Mouse (Mus musculus) heart, postnatal 14 days (tissue): ENCODE data around the gene Tdg. TPM values are rescaled to one million over a fixed set of nuclear protein-coding genes. Genes with fewer than 3 reads are reported as not detected.

Experiments
- DNase-seq, 2 experiments: peaks; one replicate each; pipeline ENCODE4 v3.0.0; 2021 to 2022
- intact Hi-C: fragments of 180-260 bp; cut with DNase I; formaldehyde crosslinking; loops from one replicate; pipeline ENCODE4 v1.15.1; 2025
- total RNA-seq, 2 experiments: library from RNA; stranded (reverse); gene quantifications; 2 replicates each; pipeline ENCODE4 v1.2.3; 2021

Gene Tdg
- total RNA-seq, 2 experiments from 2014 or later = 22.9 to 23.8 TPM

DNA sequence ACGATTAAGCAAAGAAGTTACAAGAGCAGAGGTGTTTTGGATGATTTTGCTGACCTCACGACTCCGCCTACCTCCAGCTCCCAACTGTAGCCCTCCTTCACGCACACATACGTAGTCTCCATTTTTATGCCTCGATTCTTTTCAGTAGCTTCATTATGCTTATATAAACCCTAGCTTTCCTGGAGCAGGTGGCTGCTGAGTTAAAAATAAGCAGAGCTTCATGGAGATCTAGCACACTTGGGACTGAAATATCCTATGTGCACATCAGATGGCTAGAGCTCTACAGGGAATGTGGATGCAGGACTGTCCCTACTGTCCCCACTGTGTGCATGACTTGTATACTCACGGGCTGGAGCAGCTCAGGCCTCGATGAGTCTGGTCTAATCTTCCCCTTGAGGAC lies 32.2 kb downstream of the Tdg start:
- intact Hi-C loops = no loop called here

DNA sequence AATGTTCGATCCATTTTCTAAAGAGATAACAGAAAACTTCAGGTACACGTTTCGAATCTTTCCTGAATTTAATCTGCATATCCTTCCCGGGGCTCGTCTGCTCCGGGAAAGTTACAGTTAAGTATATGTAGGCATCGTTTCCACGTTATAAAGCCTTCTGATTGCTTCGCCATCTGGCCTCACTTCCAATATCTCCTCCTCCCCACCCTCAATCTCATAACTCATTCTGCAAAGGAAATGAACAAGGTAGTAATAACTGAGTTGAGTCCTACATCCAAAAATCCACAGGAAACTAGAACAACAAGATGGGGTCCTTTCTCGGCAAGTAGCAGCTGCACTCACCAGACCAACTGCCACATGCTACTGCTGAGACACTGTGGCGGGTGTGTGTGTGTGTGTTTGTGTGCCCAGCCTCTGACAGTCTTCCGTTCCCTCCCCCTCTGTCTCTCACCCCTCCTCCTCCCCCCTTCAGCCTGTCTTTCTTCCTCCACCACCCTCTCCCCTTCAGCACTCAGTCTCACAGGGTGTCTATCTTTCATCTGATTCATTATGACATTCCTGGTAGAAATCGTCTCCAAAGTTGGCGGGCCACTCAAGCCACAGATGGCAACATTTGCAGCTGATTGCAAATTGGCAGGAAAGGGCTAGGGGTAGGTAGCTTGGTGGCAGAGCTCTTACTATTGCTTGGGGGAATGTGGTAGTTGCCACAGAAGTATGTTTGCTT lies 32.8 kb downstream of the Tdg start:
- intact Hi-C loops = no loop called here
- DNase-seq = no peak

More for the DNA sequence above, 32.2 kb downstream of the Tdg start:
- DNase-seq = no peak

DNA sequence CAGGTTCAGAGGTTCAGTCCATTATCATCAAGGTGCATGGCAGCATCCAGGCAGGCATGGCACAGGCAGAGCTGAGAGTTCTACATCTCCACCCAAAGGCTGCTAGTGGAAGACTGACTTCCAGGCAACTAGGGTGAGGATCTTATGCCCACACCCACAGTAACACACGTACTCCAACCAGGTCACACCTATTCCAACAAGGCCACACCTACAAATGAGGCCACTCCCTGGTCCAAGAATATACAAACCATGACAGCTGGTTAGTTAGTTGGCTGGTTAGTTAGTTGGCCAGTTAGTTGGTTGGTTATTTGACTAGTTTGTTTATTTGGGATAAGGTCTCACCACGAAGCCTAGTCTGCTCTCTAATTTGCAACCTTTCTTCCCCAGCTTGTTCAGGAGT lies 33.7 kb downstream of the Tdg start:
- DNase-seq = no peak
- intact Hi-C loops = no loop called here

DNA sequence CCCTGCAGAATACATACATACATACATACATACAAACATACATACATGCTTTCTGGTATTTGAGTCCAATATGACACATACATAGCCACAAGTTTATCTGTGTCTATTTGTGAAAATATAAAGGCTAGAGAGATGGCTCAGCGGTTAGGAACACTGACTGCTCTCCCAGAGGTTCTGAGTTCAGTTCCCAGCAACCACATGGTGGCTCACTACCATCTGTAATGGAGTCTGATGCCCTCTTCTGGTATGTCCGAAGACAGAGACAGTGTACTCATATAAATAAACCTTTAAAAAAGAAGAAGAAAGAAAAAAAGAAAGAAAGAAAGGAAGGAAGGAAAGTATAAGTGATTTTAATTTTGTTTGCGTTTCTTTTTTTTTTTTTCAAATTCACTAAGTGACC lies 36.3 kb downstream of the Tdg start:
- DNase-seq = no peak
- intact Hi-C loops = loop anchor here (1.0 to 5.0 kb wide), 3 partner anchors 33 to 235 kb away; no protein-coding TSS in a partner anchor

DNA sequence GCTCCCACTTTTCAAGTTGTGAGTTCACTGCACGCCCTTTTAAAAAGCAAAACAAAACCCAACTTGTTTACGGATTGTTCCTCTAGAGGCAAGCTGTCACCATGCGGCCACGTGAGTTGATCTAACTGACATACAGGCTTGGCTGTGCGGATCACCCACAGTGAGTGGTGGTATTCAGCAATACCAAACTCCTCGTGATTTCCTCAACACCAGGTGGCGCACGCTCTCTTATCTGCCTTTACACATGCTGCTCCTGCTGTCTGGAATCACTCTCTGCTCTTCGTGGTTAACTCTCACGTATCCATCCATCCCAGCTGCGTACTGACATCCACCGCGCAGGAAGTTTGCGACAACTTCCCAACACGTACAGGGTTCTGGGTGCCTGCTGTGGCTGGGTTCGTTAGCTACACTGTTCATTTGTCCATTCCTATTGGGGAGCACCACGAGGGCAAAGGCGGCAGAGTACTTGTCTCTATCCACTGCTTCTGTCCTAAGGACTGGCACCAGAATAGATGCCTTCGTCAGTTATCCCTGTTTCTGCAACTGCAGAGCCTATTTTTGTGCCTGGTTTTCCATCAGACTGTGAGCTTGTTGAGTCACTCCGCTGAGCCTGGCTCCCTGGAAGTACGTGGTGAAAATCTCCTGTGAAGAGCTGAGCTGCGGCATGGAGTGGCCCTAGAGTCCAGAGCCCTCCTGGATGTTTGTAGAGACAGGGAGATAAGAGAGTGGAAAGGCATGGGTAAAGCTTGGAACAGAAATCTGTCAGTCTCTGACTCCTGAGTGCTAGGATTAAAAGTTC lies 37.0 kb downstream of the Tdg start:
- intact Hi-C loops = loop anchor here (1.0 to 5.0 kb wide), 3 partner anchors 32 to 235 kb away; no protein-coding TSS in a partner anchor
- peak; percentile 86 to 88 for DNase-seq

DNA sequence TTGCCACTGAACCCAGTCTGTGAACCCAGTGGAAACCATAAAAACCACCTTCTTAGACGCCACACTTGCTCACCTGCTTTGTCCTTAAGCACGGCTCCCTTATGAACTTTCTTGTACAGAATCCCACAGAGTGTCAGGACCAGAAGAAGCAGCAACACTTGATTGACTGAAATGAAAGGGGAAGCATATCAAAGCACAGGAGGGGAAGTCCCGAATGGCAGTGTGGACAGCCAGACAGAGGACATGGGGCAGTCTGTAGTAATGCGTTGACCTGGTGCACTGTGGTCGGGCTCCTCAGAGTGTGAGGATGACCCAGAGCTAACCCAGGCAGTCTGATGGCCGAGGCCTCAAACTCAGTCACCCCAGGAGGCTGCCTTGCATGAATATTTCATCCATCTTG lies 40.6 kb downstream of the Tdg start:
- no peak for DNase-seq
- intact Hi-C loops = no loop called here

DNA sequence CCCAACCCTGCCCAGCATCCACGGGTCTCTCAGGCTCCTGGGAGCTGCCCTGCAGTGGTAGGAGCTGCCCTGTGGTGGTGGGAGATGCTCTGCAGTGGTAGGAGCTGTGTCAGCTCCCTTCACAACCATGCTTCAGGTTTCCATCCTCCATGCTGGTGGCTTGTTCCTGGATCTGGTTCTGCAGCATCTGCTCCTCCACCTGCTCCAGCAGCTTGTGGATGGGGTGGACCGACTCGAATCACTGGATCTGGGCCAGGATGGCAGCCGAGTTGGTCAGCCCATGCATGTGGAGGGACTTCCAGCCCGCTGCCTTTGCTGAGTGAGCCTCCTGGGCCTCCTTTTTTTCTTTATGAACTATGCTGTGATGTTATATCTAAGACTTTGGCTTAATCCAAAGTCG lies 47.3 kb downstream of the Tdg start:
- intact Hi-C loops = no loop called here
- DNase-seq = no peak

DNA sequence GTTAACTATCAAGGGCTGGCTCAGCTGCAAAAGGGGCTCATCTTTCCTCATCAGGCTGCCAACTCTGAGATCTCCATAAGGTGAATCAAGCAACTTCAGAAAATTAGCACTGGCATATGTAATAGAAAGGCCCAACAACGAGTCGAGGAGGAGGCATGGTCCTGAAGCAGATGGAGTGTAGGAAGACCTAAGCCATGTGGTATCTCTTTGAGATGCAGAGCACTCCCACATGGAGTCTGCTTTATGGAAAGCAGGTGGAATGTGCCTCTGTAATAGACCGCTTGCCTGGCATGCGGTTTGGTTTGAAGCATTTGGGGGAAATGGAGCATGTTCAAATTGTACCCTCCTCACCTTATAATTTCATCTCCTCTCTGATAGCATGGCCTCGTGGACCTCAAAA lies 51.1 kb downstream of the Tdg start:
- intact Hi-C loops = no loop called here
- DNase-seq = no peak

DNA sequence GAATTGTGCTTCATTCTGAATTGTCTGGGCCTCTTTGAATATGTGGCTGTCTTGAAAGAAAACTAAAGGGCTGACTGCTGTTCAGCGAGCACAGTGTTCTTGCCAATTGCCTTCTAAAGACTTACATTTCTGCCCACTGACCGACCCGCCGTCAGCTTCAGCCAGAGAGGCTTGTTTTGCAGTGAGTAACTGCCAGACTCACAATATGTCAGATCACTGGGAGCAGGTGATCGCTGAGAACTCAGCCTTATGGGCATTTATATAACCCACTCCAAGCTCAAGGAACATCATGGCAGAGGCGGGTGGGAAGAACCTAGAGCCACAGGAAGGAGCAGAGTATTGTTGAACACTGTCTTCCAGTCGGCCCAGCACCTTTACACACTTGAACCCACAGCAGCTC lies 52.0 kb downstream of the Tdg start:
- no peak for DNase-seq
- intact Hi-C loops = no loop called here

DNA sequence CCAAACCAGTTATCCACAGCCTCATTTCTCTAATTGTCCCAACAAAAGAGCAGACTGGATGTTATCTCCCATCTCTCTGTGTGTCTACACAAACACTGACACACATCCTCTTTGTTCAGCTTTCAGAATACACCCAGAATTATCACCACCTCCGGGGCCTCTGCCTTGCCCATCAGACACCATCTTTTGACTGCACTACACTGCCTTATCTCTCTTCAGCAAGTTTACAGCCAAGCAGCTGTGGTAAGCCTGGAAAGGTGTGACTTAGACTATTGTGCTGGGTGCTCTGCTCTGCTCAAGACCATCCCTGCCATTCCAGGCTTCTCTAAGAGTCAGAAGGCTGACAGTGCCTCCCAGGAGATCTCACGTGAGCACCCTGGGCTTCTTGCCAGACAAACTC lies 55.8 kb downstream of the Tdg start:
- intact Hi-C loops = no loop called here
- no peak for DNase-seq

DNA sequence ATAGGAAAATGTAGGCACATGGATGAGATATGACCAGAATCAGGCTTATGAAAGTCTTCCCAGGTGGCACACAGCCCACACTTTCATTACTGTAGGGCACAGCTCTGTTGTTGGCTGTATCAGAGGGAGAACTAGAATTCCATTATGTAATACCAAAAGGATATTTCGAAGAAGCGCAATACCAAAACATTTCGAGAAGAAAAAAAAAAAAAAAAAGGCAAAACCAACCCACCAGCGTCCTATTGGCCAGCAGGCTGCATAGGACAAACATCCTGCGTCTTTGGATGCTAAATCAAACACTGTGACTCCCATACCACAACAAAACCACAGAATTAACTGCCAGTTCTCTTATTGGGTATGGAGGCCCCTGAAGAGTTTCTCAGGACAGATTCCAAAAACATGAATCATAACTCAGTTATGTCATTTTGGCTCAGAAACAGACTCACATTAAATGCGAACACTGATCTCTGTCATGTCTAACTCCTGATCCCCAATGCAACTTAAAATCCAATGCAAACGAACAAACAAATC lies 60.1 kb downstream of the Tdg start:
- intact Hi-C loops = no loop called here
- DNase-seq = peak in 1 of 2 experiments; percentile 12

DNA sequence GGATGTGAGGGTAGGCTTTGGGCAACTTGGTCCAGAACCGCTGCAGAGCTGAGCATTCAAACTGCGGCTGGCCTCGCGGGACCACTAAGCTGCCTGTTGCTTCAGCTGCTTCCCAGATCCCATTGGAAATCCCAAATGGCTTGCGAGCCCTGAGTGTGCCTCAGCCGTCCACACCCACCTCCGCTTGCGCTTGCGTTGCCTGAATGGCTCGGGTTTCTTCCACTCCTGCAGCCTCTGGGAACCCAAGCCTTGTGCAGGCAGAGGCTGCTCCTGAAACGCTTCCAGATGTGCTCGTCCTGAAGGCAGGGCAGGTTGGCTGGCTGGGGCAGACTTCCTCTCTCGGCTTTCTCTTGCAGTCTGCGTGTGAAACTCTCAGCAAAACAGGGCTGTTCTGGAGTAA lies 60.9 kb downstream of the Tdg start, which contains the start of gene Glt8d2:
Gene Glt8d2, minus strand, starts transcription at position 157 of the 400 bp plus-strand sequence.
- peak; percentile 62 to 63 for DNase-seq
- intact Hi-C loops = no loop called here

DNA sequence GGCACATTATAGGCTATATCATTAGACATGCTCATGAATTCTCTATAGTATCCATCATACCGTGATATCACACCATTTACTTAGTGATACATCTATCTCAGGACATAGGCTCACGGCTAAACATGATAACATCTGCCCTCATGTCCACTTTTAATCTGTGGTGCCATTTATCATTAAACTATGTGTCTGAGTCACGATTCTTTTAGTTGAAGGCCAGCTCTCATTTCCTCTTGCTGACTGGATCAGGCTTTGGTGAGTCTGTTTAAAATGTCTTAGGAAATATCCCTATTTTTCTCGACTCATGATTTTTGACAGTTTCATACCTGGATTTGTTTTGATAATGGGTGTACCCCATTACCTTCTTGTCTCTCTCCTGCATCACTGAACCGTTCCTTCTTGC lies 66.3 kb downstream of the Tdg start, which contains the start of gene Hcfc2:
Gene Hcfc2, plus strand, starts transcription at position 205 of the 400 bp plus-strand sequence.
- DNase-seq = no peak
- intact Hi-C loops = loop anchor here (5.0 kb wide), 1 partner anchor 66 kb away; the partner anchor contains the start of gene Nfyb

DNA sequence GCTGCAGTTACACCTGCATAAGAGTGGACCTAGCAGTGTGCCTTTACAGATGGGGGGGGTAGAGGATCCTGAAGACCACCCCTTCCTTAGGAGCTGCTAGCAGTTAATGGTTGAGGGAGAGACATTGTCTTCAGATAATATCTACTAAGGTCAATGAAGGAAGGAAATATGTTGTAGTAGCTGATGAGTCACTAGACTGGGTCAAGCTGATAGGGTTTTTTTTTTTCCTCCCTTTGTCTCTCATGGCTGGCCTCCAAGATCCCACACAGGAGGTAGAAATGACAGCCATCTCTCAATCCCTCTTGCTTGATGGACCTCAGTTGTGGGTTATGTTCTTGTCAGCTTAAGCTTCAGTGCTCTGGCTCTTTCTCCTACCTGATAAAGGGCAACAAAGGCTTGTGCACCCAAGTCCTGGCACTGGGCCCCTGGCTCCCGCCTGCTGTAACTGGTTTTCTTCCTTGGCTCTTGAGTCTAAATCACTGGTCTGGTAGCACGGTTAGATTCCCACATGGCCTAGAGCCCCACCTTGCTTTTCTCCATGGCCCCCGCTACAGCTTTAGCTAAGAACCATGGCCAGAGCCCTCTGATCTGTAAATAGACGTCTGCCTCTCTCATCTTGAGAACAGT lies 66.9 kb downstream of the Tdg start:
- intact Hi-C loops = loop anchor here (5.0 kb wide), 1 partner anchor 66 kb away; the partner anchor contains the start of gene Nfyb
- DNase-seq = peak in 1 of 2 experiments; percentile 8

DNA sequence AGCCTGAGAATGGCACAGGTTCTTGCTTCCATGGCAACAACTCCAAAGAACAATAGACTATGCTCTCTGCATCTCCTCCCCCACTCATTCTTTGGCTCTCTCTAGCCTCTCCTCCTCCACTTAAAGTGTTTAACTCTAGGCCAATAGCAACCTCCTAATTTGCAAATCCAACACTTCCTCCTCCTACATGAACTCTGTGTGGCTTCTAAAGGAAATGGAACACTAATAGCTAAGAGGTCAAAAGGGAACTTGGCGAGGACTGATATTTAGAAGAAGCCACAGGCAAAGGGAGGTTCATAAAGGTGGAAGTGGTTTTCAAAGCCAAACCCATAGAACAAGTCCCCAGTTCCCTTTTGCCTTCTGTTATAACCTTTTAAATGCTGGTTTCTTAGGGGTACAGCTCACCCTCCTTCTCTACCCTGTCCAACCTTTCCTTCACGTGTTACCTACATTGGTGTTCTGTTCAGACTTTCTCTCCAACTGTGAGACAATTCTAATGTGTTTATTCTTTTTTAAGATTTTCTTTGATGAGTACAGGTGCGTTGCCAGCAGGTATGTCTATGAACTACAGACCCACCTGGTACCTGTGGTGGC lies 67.8 kb downstream of the Tdg start:
- intact Hi-C loops = loop anchor here (5.0 kb wide), 1 partner anchor 65 kb away; the partner anchor contains the start of gene Nfyb
- DNase-seq = peak in 1 of 2 experiments; percentile 12

DNA sequence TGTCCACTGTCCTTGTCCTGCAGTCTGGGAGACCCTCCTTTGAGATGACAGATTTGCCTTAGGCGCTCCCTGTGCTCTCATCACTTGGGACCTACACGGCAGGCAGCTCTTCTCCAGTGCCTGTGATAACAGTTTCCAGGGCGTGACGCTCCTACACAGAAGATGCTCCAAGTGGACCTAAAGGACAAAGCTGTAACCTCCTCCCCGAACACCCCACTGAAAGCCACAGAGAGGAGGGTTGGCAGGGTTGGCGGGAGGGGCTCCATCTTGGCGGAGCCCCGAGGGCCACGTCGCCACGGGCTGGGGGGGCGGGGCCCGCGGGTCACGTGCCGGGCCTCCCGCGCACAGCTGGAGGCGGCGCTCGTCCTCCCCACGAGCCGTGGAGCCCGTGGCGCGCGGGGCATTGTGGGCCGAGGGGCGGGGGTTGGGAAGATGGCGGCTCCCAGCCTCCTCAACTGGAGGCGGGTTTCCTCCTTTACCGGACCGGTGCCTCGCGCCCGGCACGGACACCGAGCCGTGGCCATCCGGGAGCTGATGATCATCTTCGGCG lies 69.2 kb downstream of the Tdg start:
- intact Hi-C loops = loop anchor here (2.0 to 5.0 kb wide), 2 partner anchors 32 to 64 kb away; partner anchors contain the start of gene Nfyb
- DNase-seq = peak; percentile 92 to 93

DNA sequence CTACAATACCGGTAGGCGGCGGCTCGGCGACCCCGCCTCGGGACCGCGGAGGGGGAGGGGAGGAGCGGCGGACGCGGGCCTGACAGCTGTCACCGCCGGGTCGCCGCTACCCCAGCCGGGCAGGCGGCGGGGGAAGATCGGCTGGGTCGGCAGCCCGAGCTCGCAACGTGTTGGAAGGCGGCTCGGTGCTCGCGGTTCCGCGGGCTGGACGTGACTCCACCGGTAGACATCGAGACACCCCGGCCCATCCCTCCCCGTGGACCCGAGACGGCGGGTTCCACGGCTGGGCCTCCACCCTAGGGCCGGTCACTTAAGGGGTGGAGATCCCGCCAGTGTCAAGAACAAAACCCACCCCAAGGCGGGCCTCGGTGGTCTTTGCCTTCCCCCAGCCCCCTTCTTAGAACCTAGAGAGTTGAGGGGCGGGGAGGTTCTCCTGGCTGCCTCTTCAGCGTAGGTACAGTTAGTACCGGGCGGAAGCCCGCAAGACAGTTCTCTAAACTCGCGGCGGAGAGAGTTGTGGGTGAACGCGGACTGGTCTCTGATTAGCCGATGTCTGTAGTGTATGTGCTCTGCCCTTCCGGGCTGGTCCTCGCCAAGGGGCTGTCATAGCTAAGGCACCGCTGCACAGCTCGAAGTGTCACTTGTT lies 69.8 kb downstream of the Tdg start:
- peak; percentile 19 to 23 for DNase-seq
- intact Hi-C loops = loop anchor here (2.0 to 5.0 kb wide), 2 partner anchors 33 to 63 kb away; partner anchors contain the start of gene Nfyb
